Mouse (Mus musculus): ENCODE results near the gene Prrc2a.

DNA sequence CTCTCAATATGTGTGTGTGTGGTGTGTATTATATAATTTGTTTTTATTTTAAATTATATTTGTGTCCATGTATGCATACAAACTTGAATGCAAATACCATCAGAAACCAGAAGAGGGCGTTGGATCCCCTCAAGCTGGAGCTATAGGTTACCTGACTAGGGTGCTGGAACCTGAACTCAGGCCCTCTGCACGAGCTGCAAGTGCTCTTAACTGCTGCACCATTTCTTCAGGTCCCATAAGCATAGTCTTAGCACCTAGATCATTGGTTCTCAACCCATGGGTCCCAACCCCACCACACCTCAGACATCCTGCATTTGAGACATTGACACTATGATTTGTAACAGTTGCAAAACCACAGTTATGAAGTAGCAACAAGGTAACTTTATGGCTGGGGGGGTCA lies 27.0 kb upstream of the Prrc2a start:
- TF ChIP-seq POLR2A (IDR thresholded peaks at IDR 0.05; ENCODE audit: low read depth, low read length) (no peak), CTCF (IDR thresholded peaks at IDR 0.05; ENCODE audit: extremely low read depth, insufficient read length, insufficient replicate concordance, low read depth, low read length) (no peak)
